8 mouse cellular contexts compared by ENCODE assay signal in the genomic region with DNA sequence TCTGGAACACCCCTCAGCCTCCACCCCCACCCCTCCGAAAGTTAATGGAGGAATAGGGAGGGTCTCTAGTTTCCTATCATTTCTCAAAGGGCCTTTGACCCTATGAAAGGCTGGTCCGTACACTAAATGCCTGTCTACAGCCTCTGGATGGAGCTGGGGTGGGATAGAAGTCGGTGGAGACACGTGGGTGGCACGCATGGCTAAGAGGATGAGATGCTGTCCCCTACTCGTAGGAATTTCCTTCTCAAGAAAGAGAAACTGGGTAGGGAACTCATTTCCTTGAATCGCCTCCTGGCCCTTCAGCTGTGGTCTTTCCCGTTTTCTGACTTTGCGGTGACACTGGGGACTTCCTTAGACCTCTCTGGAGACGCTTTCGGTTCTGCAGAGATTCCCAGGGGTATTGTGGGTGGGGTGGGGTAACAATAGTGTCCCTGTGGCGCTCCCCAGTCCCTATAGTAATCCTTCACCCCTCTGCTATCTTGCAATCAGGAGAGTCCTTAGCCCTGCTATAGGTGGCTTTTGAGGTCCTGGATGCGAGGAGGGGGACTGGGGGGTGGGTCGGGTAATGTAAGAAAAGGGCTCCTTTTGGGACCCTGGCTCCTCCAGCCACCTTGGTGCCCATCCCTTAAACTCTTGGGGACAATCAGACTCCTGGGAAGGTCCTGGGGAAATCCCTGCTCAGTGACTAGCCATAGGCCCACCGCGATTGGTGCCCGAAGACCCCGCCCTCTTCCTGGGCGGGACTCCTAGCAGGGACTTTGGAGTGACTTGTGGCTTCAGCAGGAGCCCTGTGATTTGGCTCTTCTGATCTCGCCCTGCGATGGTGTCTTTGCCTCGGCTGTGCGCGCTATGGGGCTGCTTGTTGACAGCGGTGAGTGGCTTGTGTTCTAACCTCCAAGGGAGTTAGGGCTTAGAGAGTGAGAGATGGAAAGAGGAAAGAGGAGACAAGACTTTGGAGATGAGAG. TPM values are rescaled to one million over a fixed set of nuclear protein-coding genes. Genes with fewer than 3 reads are reported as not detected.
DNase-seq lines count a peak whose midpoint lies in the region; ATAC-seq and TF ChIP-seq lines count a peak whose summit lies in the region.

A gene (plus strand): TSS at position 740 of the 965 bp plus-strand sequence.

- no peaks in the 10 kb centered on the region for H3K79me2 ChIP-seq in liver, adult 2 months (ENCODE audit: control insufficient read depth, insufficient read depth, low read length)

- no peaks in the 10 kb centered on the region for H3K36me3 ChIP-seq in hindbrain, embryonic 16.5 days (ENCODE audit: control insufficient read depth, insufficient read depth, low read length)
- H3K36me3 ChIP-seq in liver, adult 2 months (ENCODE audit: control insufficient read depth, insufficient read depth, low read length), result no peaks in the 10 kb centered on the region
- H3K36me3 ChIP-seq in midbrain, embryonic 16.5 days (ENCODE audit: control insufficient read depth, insufficient read depth, low read length), result no peaks in the 10 kb centered on the region
- no peaks in the 10 kb centered on the region for H3K36me3 ChIP-seq in thymus, adult 2 months (ENCODE audit: control insufficient read depth, insufficient read depth, low read length)

- peak within 1 kb of the TSS; percentile 26 for H3K4me3 ChIP-seq in hindbrain, embryonic 16.5 days (ENCODE audit: low read length)
- H3K4me3 ChIP-seq in liver, adult 2 months (ENCODE audit: insufficient read depth, low read depth, low read length), result peak within 1 kb of the TSS; percentile 39
- H3K4me3 ChIP-seq in midbrain, embryonic 16.5 days (ENCODE audit: low read depth, low read length), result peak within 1 kb of the TSS; percentile 9; the same call in 1 of the 2 replicates
- H3K4me3 ChIP-seq in thymus, adult 2 months (ENCODE audit: control insufficient read depth, insufficient read depth, low read length), result peak within 1 kb of the TSS; percentile 23

- TF ChIP-seq CTCF in liver, adult 2 months (IDR thresholded peaks at IDR 0.05; ENCODE audit: low read depth, low read length), result no peak
- no peak for TF ChIP-seq CTCF in thymus, adult 2 months (IDR thresholded peaks at IDR 0.05; ENCODE audit: borderline replicate concordance, control insufficient read depth, extremely low read depth, insufficient read depth, low read length, poor library complexity)

- no peaks in the 10 kb centered on the region for H3K27me3 ChIP-seq in hindbrain, embryonic 16.5 days (replicated peaks; ENCODE audit: control insufficient read depth, insufficient read depth, low read length)
- H3K27me3 ChIP-seq in liver, adult 2 months (ENCODE audit: control insufficient read depth, insufficient read depth, low read length), result no peaks in the 10 kb centered on the region
- H3K27me3 ChIP-seq in midbrain, embryonic 16.5 days (ENCODE audit: control insufficient read depth, insufficient read depth, low read depth, low read length), result peaks cover 3% of the 10 kb centered on the region
- H3K27me3 ChIP-seq in thymus, adult 2 months (ENCODE audit: control insufficient read depth, insufficient read depth, low read length), result peaks cover 9% of the 10 kb centered on the region; the same call in 1 of the 2 replicates

- 0 out of 2 replicates have a peak, but pooled peaks have one; percentile 13 for TF ChIP-seq POLR2A in liver, adult 2 months (IDR thresholded peaks at IDR 0.05; ENCODE audit: extremely low read depth, insufficient read depth, low read length)
- TF ChIP-seq POLR2A in thymus, adult 2 months (IDR thresholded peaks at IDR 0.05; ENCODE audit: control insufficient read depth, extremely low read depth, insufficient read depth, low read length, poor library complexity), result no peak

- no peak within 1 kb of the TSS for H3K9ac ChIP-seq in hindbrain, embryonic 16.5 days (ENCODE audit: low read depth, low read length)
- peak within 1 kb of the TSS; percentile 20; the same call in 1 of the 2 replicates for H3K9ac ChIP-seq in liver, adult 2 months (ENCODE audit: low read depth, low read length)
- no peak within 1 kb of the TSS for H3K9ac ChIP-seq in midbrain, embryonic 16.5 days (ENCODE audit: low read depth, low read length)

- WGBS in hindbrain, embryonic 16.5 days, result 18% methylated on average over 25 of the region's 25 CpGs
- 13% methylated on average over 25 of the region's 25 CpGs for WGBS in liver, adult 2 months
- WGBS in midbrain, embryonic 16.5 days, result 12% methylated on average over 25 of the region's 25 CpGs
- WGBS in thymus, adult 2 months, result 9% methylated on average over 25 of the region's 25 CpGs

- H3K9me3 ChIP-seq in hindbrain, embryonic 16.5 days (ENCODE audit: control insufficient read depth, low read length), result no peaks in the 10 kb centered on the region
- no peaks in the 10 kb centered on the region for H3K9me3 ChIP-seq in midbrain, embryonic 16.5 days (replicated peaks; ENCODE audit: control insufficient read depth, low read length, poor library complexity, severe bottlenecking)

- H3K4me1 ChIP-seq in hindbrain, embryonic 16.5 days (ENCODE audit: control insufficient read depth, insufficient read depth, low read depth, low read length), result no peaks in the 10 kb centered on the region
- no peaks in the 10 kb centered on the region for H3K4me1 ChIP-seq in liver, adult 2 months (ENCODE audit: control insufficient read depth, insufficient read depth, low read length)
- H3K4me1 ChIP-seq in midbrain, embryonic 16.5 days (ENCODE audit: control insufficient read depth, insufficient read depth, low read length), result peaks cover 12% of the 10 kb centered on the region
- H3K4me1 ChIP-seq in thymus, adult 2 months (replicated peaks; ENCODE audit: control insufficient read depth, insufficient read depth, low read length), result peaks cover 7% of the 10 kb centered on the region

- peak within 1 kb of the TSS; percentile 47 for H3K4me2 ChIP-seq in hindbrain, embryonic 16.5 days (ENCODE audit: low read length)
- peak within 1 kb of the TSS; percentile 30 for H3K4me2 ChIP-seq in midbrain, embryonic 16.5 days (ENCODE audit: low read length)

- no peak within 1 kb of the TSS for H3K27ac ChIP-seq in hindbrain, embryonic 16.5 days (ENCODE audit: low read depth, low read length)
- no peak within 1 kb of the TSS for H3K27ac ChIP-seq in liver, adult 2 months (replicated peaks; ENCODE audit: insufficient read depth, low read depth, low read length)
- H3K27ac ChIP-seq in midbrain, embryonic 16.5 days (ENCODE audit: low read length), result no peak within 1 kb of the TSS
- H3K27ac ChIP-seq in thymus, adult 2 months (ENCODE audit: control insufficient read depth, insufficient read depth, low read length), result no peak within 1 kb of the TSS

- DNase-seq in CD4-positive helper T cell, adult 2 months (ENCODE audit: low read depth, low spot score), result peak; percentile 55
- DNase-seq in adrenal gland, postnatal 36 days, result peak; percentile 83 to 87
- peak; percentile 44 for DNase-seq in gastrocnemius, postnatal 10 days
- peak; percentile 26 for DNase-seq in liver, adult 2 months (ENCODE audit: extremely low read depth, low read depth, low spot score)
- DNase-seq in thymus, adult 2 months, result no peak

- 0 out of 2 replicates have a peak, but pooled peaks have one; percentile 59 for ATAC-seq in hindbrain, embryonic 16.5 days
- 0 out of 2 replicates have a peak, but pooled peaks have one; percentile 32 for ATAC-seq in midbrain, embryonic 16.5 days
- ATAC-seq in cerebellum, adult (ENCODE audit: insufficient number of reproducible peaks, low FRiP score, low TSS enrichment), result no peak

RNA-seq across cellular contexts. Expression of the gene that starts here (rescaled TPM):
- 1 to 10 TPM; 1.7 TPM for total RNA-seq in adrenal gland, postnatal 36 days (2021)
- under 1 TPM; 0.95 to 0.96 TPM for total RNA-seq in gastrocnemius, postnatal 10 days (2021)
- polyA plus RNA-seq in hindbrain, embryonic 16.5 days (2015; fragmentation: Nextera tagmentation; extraction: Ambion mirVana), result 6.1 and 7.9 TPM in 2 replicates
- 0.74 and 1.7 TPM in 2 replicates for total RNA-seq in liver, adult 2 months (2014; rRNA removed)
- polyA plus RNA-seq in liver, adult 2 months (2012; rRNA removed), result 0.37 and 1.0 TPM in 2 replicates
- polyA plus RNA-seq in midbrain, embryonic 16.5 days (2015; fragmentation: Nextera tagmentation; extraction: Ambion mirVana), result 6.0 TPM in 2 replicates
- 44.5 and 52.1 TPM in 2 replicates for polyA plus RNA-seq in thymus, adult 2 months (2012; rRNA removed)

Comparison
In these comparisons a context has a peak if more than half of its experiments do, and no peak if none do; other contexts are left out.
1. Peak in DNase-seq in gastrocnemius, postnatal 10 days; RNA of the gene not detected or under 1 TPM.